Mouse (Mus musculus): ENCODE measurements at regions not wholly inside any gene's neighbourhood (a gene's known extent, or its start where the extent isn't known, plus 50 kb on each side); places are given as distances from the start of the nearest gene placed in this dataset.
A peak's percentile ranks its signal among the peaks of the same experiment; 100 is the strongest.

GRCm38 (mm10) chr16:87295727-87296126 lies 58.3 kb upstream of the N6amt1 start:
- DNase-seq = no peak

DNA sequence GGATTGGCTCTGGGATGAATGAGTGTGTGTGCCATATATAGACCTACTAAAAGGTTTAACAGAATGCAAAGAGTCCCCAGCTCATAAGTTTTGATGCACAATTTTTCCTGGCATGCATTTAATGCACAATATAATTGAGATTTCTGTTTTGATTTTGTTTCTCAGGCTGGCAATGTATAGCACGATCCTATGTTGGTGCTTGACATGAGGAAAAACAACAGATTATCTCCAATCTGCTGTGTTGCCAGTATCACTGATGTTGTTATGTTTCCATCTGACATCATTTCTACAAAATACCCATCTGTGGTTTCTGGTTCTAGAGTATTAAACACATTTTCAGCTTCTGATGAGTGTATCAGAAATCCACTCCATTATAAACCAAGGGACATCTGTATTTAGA lies 61.2 kb upstream of the N6amt1 start:
- DNase-seq = no peak

DNA sequence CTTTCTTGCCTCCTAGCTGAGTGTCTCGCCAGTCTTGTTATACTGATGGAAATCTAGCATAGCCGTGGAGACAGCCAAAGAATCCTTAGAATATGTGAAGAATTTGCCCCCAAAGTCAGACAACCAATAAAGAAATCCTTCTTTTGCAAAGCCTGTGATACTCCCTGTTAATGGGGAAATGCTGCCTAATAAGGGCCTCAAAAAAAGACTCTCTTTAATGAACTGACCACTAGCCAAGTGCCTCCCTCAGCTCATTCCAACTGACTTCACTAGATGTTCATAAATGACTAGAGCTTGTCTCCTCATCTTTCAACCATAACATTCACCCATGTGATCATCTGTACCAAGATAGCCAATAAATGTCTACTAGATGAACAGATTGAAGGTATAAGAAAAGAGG lies 62.3 kb upstream of the N6amt1 start:
- DNase-seq = no peak

DNA sequence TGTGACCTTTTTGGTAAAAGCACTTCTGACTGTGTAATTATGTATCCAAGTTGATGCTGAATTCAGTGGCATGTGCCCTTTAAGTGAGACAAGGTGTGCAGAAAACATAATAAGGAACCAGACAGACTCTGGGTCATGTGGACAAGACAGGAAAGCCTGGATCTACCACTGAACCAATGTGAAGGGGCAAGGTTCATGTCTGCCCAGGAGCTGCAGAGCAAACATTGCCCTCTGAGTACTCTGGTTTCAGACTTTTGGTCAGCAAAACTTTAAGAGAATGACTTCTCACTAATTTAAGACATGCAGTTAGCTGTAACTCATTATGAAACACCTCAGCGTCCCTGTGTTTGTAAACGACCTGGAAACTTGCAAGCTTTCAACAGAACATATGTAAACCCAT lies 68.3 kb upstream of the N6amt1 start:
- no peak for DNase-seq

GRCm38 (mm10) chr16:87284835-87285510 lies 69.0 kb upstream of the N6amt1 start:
- DNase-seq = peak; percentile 34

DNA sequence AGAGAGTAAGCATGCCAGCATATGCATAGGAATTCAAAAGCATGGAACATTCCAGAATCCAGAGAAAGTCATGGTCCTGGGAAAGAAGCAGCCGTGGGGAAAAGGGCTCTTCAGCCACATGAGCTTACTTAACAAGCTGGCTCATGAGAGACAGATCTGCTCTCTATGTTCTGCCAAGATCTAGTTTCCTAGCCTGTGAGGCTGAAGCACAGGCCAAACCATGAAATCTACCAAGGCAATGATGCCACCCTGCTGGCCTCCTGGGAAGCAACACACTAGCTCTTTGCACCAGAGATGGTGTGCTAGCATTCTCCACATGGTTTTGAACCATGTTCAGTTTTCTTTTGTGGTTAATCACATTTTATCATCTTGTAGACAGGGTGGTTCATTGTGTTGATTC lies 75.5 kb upstream of the N6amt1 start:
- DNase-seq = no peak

- no peak for DNase-seq
Observed at GRCm38 (mm10) chr16:87272363-87272762, 81.6 kb upstream of the N6amt1 start.

DNA sequence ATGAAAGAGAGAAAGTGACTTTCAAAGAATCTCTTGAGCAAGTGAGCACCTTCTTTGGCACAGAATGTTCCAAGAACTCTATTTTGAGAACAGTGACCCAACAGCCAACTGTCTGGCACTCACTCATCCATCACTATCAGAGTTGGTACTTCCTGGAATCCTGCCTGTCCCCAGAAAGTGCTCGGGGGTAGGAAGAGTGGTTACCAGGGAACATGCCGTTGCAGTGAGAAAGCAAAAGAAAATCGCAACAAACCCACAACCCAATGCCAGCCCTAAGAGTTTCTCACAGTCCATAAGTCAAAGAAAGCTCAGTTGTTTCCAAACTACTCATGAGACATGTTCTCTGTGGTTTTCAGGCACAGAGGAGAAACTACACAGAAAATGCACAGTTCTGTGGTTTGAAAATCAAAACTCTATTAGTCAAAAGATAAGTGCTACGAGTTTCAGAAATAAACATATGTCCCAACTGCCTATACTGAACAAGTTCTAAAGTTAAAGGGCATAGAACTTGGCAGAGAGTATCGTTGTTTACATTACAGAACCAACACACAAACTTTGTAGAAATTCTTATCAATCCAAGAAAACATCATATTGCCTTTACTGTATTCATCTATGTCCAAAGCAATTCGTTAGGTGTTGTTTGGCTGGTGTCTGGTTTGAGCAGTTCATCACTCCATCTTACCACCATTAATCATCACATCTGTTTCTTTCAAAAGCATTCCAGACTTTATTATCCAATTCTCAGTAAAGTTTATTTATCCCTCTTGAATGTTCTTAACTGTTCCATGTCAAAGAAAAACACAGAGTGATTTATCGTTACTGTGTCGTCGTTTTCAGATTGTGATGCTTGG lies 85.8 kb upstream of the N6amt1 start:
- peak; percentile 55 for DNase-seq

- no peak for DNase-seq
Observed at GRCm38 (mm10) chr16:87267517-87267916, 86.5 kb upstream of the N6amt1 start.

GRCm38 (mm10) chr16:87263571-87263970 lies 90.4 kb upstream of the N6amt1 start:
- DNase-seq = peak; percentile 88

GRCm38 (mm10) chr16:87263041-87263440 lies 90.9 kb upstream of the N6amt1 start:
- peak; percentile 44 for DNase-seq

- DNase-seq = no peak
Observed at GRCm38 (mm10) chr16:87262497-87262896, 91.5 kb upstream of the N6amt1 start.

DNA sequence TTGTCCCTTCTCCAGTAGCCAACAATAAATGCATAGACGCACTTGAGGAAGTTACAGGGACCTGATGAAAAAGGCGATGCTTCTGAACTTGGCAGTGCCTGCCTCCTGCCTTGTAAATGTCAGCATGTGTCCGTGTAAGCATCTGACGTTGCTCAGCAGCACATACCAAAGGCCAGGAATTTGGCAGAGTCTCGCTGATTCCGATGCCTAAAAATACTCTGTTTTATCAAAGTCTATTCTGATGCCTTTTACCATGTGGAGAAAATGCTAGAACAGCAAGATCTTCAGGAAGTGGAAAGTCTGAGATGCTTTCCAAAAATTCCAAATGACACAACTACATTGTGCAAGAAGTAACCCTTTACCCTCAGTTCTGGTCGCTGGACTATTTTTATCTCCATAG lies 92.5 kb upstream of the N6amt1 start:
- peak; percentile 82 for DNase-seq

DNA sequence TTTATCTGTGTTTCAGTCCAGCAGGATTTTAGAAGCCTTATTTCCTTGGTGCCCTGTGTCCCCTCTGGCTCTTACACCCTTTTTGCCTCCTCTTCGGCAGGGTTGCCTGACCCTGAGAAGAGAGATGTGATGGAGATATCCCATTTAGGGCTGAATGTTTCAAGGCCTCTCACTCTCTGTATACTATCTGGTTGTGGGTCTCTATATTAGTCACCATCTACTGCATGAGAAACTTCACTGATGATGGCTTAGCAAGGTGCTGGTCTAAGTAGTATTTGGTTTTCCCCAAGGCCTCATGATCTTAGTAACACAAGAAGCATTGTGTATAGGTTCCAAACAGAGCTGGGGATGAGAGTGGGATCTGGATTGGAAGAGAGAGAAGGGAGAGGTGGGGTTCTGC lies 99.2 kb upstream of the N6amt1 start:
- no peak for DNase-seq

GRCm38 (mm10) chr16:87250531-87250930 lies 103.5 kb upstream of the N6amt1 start:
- DNase-seq = peak; percentile 27

- peak; percentile 58 for DNase-seq
Observed at GRCm38 (mm10) chr16:87249903-87250302, 104.1 kb upstream of the N6amt1 start.

DNA sequence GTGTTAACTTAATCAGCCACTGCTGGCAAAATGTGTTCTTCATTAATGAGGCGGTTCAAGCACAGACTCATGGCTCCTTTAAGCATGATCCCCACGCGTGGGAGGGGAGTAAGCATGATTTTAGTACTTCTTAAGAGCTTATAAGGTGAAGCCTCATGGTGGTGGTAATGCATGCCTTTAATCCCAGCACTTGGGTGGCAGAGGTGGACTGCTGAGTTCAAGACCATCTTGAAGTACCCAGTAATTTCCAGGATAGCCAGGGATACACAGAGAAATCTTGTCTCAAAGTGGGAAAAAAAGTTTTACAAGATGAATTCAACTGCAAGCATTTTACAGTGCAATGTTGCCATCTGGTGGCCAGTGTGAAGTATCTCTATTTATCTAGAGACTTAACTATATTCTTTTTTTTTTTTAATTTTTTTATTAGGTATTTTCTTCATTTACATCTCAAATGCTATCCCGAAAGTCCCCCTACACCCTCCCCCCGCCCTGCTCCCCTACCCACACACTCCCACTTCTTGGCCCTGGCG lies 105.4 kb upstream of the N6amt1 start:
- DNase-seq = peak; percentile 79

DNA sequence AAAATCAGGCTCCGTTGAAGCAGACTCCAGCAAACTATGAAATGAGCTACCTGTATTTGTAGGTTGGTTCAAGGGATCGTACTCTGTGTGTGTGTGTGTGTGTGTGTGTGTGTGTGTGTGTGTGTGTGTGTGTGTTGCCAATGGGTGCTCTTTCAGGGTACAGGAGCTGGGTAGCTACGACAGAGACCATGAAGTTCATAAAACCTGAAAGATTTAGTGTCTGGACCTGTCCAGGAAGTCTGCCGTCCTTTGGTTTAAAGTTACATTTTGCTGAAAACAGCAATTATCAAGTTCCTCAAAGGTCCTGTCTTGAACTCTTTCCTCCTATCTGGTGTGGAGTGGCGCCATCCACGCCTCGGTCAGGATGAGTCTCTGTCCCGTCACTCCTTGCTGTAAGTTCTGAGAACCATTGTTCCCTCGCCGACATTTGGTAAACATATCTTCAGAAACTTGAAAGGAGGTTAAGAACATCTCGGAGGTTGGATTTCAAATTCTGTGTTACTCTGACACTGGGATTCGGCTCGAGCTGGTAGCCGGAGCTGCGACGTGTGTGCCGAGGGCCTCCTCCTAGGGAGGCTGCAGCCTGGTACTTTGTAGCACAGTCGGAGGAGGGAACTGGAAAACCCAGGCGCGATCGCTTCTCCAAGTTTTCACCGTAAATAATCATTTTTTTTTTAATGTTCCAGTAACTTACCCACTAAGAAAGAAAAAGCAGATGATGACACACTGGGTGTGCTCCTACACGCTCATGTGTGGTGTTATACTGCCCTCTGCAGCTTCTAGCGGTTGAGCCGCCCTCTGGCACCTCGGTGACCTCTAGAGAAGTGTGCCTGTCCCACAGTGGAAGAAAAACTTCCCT lies 107.8 kb upstream of the N6amt1 start:
- peak; percentile 85 for DNase-seq

GRCm38 (mm10) chr16:87245441-87245840 lies 108.5 kb upstream of the N6amt1 start:
- no peak for DNase-seq

DNA sequence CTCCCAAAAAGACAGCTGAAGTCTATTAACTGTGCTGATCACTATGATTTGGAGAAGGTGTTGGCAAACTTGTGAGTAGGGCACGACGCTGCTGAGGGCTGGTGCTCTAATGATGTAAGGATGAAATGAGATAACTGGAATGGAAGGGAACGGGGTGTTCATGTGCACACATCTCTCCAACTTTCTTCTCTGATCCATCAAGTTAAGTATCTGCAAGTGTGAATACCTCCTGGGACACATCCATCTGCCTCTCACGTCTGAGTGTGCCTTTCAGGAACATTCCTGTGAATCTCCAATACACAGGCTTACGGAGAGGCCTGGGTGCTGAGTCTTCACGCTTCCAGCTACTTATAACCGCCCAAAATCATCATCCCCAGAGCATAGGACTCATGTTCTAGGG lies 112.0 kb upstream of the N6amt1 start:
- DNase-seq = no peak

GRCm38 (mm10) chr16:87239105-87239504 lies 114.9 kb upstream of the N6amt1 start:
- DNase-seq = no peak

GRCm38 (mm10) chr16:87234199-87234598 lies 119.8 kb upstream of the N6amt1 start:
- no peak for DNase-seq

DNA sequence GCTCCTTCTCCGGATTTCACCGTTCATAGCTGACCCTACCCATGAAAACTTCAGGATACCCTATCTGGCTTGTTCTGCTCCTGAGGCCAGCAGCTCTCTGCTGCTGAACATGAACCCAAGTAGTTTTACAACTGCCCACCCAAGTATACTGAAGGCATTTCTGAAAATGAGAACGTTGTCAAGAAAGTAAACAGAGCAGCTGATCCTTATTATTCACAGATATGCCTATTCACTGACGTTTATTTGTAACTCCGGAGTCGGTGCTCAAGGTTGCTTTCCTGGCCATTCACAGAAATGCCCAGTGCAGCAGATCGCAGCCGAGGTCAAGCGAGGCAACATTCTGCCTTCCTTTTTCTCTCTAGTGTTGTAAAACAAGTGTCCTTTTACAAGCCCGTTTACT lies 128.4 kb upstream of the N6amt1 start:
- no peak for DNase-seq

Data from heart, postnatal 4 days (tissue).